Mouse (Mus musculus): Measurements from ENCODE around the gene Fuk. TPM values are rescaled to one million over a fixed set of nuclear protein-coding genes. Genes with fewer than 3 reads are reported as not detected.

Gene Fuk
- polyA plus RNA-seq, 1 experiment from 2014 or later: 10.6 TPM

GRCm38 (mm10) chr8:110906682-110907081 is 4.4 kb upstream of the Fuk start:
- no peak overlapping the region for H3K4me2 ChIP-seq (ENCODE audit: low read depth, low read length)
- no peaks in the 10 kb centered on the region for H3K27me3 ChIP-seq (ENCODE audit: control insufficient read depth, insufficient read depth, low read depth, low read length)
- H3K9ac ChIP-seq (ENCODE audit: low read length): no peak overlapping the region
- H3K9me3 ChIP-seq (ENCODE audit: control insufficient read depth, low read length): no peaks in the 10 kb centered on the region
- no peak overlapping the region for H3K4me3 ChIP-seq (ENCODE audit: low read length)
- peaks cover under 1% of the 10 kb centered on the region for H3K4me1 ChIP-seq (replicated peaks; ENCODE audit: control insufficient read depth, insufficient read depth, low read length)
- WGBS: 82% methylated on average over 1 of the region's 1 CpGs
- no peak overlapping the region for H3K27ac ChIP-seq (ENCODE audit: low read length)
- no peaks in the 10 kb centered on the region for H3K36me3 ChIP-seq (ENCODE audit: control insufficient read depth, insufficient read depth, low read length)
- ATAC-seq (ENCODE audit: low read depth): no peak

GRCm38 (mm10) chr8:110905404-110905803 is 3.1 kb upstream of the Fuk start:
- Histone ChIP-seq H3K4me3 (ENCODE audit: low read length) (no peak overlapping the region), H3K9me3 (ENCODE audit: control insufficient read depth, low read length) (no peaks in the 10 kb centered on the region), H3K27ac (ENCODE audit: low read length) (no peak overlapping the region), H3K4me1 (replicated peaks; ENCODE audit: control insufficient read depth, insufficient read depth, low read length) (peaks cover 5% of the 10 kb centered on the region), H3K4me2 (ENCODE audit: low read depth, low read length) (no peak overlapping the region), H3K9ac (ENCODE audit: low read length) (no peak overlapping the region), H3K36me3 (ENCODE audit: control insufficient read depth, insufficient read depth, low read length) (no peaks in the 10 kb centered on the region), H3K27me3 (ENCODE audit: control insufficient read depth, insufficient read depth, low read depth, low read length) (no peaks in the 10 kb centered on the region)
- ATAC-seq (ENCODE audit: low read depth): no peak
- WGBS: 84% methylated on average over 6 of the region's 6 CpGs

DNA sequence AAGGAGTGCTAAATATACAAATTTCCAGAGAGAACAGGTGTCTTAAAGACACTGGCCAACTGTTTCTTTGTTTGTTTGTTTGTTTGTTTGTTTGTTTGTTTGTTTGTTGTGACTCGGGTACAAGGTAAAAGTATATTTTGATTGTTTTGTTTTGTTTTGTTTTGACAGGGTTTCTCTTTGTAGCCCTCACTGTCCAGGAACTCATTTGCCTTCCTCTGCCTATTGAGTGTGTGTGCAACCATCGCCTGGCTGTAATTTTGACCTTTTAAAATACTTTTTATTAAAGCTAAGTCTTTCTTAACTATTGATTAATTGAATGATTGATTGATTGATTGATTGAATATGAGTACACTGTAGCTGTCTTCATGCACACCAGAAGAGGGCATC is 284 bp upstream of the Fuk start:
- no peaks in the 10 kb centered on the region for H3K27me3 ChIP-seq (ENCODE audit: control insufficient read depth, insufficient read depth, low read depth, low read length)
- 50% methylated on average over 2 of the region's 2 CpGs for whole genome bisulfite sequencing
- peak overlapping the region; percentile 83 for H3K4me3 ChIP-seq (ENCODE audit: low read length)
- ATAC-seq (ENCODE audit: low read depth): no peak
- no peak overlapping the region for H3K27ac ChIP-seq (ENCODE audit: low read length)
- H3K9ac ChIP-seq (ENCODE audit: low read length): peak overlapping the region; percentile 81; the same call in 1 of the 2 replicates
- peaks cover 5% of the 10 kb centered on the region for H3K4me1 ChIP-seq (replicated peaks; ENCODE audit: control insufficient read depth, insufficient read depth, low read length)
- H3K9me3 ChIP-seq (ENCODE audit: control insufficient read depth, low read length): no peaks in the 10 kb centered on the region
- H3K36me3 ChIP-seq (ENCODE audit: control insufficient read depth, insufficient read depth, low read length): no peaks in the 10 kb centered on the region; the same call in 1 of the 2 replicates
- H3K4me2 ChIP-seq (ENCODE audit: low read depth, low read length): peak overlapping the region; percentile 62

GRCm38 (mm10) chr8:110901056-110901455 is 1.2 kb downstream of the Fuk start:
- no peaks in the 10 kb centered on the region for H3K9me3 ChIP-seq (ENCODE audit: control insufficient read depth, low read length)
- H3K36me3 ChIP-seq (ENCODE audit: control insufficient read depth, insufficient read depth, low read length): no peaks in the 10 kb centered on the region; the same call in 1 of the 2 replicates
- H3K27me3 ChIP-seq (ENCODE audit: control insufficient read depth, insufficient read depth, low read depth, low read length): no peaks in the 10 kb centered on the region
- H3K4me2 ChIP-seq (ENCODE audit: low read depth, low read length): no peak overlapping the region
- WGBS: 61% methylated on average over 3 of the region's 3 CpGs
- H3K4me1 ChIP-seq (replicated peaks; ENCODE audit: control insufficient read depth, insufficient read depth, low read length): peaks cover 5% of the 10 kb centered on the region
- no peak overlapping the region for H3K27ac ChIP-seq (ENCODE audit: low read length)
- no peak for ATAC-seq (ENCODE audit: low read depth)
- no peak overlapping the region for H3K4me3 ChIP-seq (ENCODE audit: low read length)
- no peak overlapping the region for H3K9ac ChIP-seq (ENCODE audit: low read length)

GRCm38 (mm10) chr8:110897495-110897894 is 4.8 kb downstream of the Fuk start:
- ATAC-seq (ENCODE audit: low read depth): no peak
- no peak overlapping the region for H3K9ac ChIP-seq (ENCODE audit: low read length)
- H3K9me3 ChIP-seq (ENCODE audit: control insufficient read depth, low read length): no peaks in the 10 kb centered on the region
- H3K27ac ChIP-seq (ENCODE audit: low read length): no peak overlapping the region
- no peaks in the 10 kb centered on the region for H3K27me3 ChIP-seq (ENCODE audit: control insufficient read depth, insufficient read depth, low read depth, low read length)
- no peak overlapping the region for H3K4me2 ChIP-seq (ENCODE audit: low read depth, low read length)
- 90% methylated on average over 6 of the region's 6 CpGs for WGBS
- H3K4me1 ChIP-seq (replicated peaks; ENCODE audit: control insufficient read depth, insufficient read depth, low read length): peaks cover 5% of the 10 kb centered on the region
- no peak overlapping the region for H3K4me3 ChIP-seq (ENCODE audit: low read length)
- no peaks in the 10 kb centered on the region; the same call in 1 of the 2 replicates for H3K36me3 ChIP-seq (ENCODE audit: control insufficient read depth, insufficient read depth, low read length)

- Histone ChIP-seq H3K9me3 (ENCODE audit: control insufficient read depth, low read length) (no peaks in the 10 kb centered on the region), H3K9ac (ENCODE audit: low read length) (no peak overlapping the region), H3K27me3 (ENCODE audit: control insufficient read depth, insufficient read depth, low read depth, low read length) (no peaks in the 10 kb centered on the region), H3K27ac (ENCODE audit: low read length) (no peak overlapping the region), H3K4me1 (replicated peaks; ENCODE audit: control insufficient read depth, insufficient read depth, low read length) (no peaks in the 10 kb centered on the region), H3K36me3 (ENCODE audit: control insufficient read depth, insufficient read depth, low read length) (no peaks in the 10 kb centered on the region; the same call in 1 of the 2 replicates), H3K4me2 (ENCODE audit: low read depth, low read length) (no peak overlapping the region), H3K4me3 (ENCODE audit: low read length) (no peak overlapping the region)
- WGBS: 87% methylated on average over 13 of the region's 13 CpGs
- ATAC-seq (ENCODE audit: low read depth): no peak
Observed at GRCm38 (mm10) chr8:110895812-110896211, 6.5 kb downstream of the Fuk start.

GRCm38 (mm10) chr8:110895254-110895653 is 7.0 kb downstream of the Fuk start:
- Histone ChIP-seq H3K36me3 (ENCODE audit: control insufficient read depth, insufficient read depth, low read length) (no peaks in the 10 kb centered on the region; the same call in 1 of the 2 replicates), H3K9ac (ENCODE audit: low read length) (no peak overlapping the region), H3K4me1 (replicated peaks; ENCODE audit: control insufficient read depth, insufficient read depth, low read length) (no peaks in the 10 kb centered on the region), H3K27me3 (ENCODE audit: control insufficient read depth, insufficient read depth, low read depth, low read length) (no peaks in the 10 kb centered on the region), H3K9me3 (ENCODE audit: control insufficient read depth, low read length) (no peaks in the 10 kb centered on the region), H3K4me2 (ENCODE audit: low read depth, low read length) (no peak overlapping the region), H3K27ac (ENCODE audit: low read length) (no peak overlapping the region), H3K4me3 (ENCODE audit: low read length) (no peak overlapping the region)
- ATAC-seq (ENCODE audit: low read depth): no peak
- 71% methylated on average over 9 of the region's 9 CpGs for WGBS

GRCm38 (mm10) chr8:110894851-110895250 is 7.4 kb downstream of the Fuk start:
- H3K9me3 ChIP-seq (ENCODE audit: control insufficient read depth, low read length): no peaks in the 10 kb centered on the region
- no peak for ATAC-seq (ENCODE audit: low read depth)
- no peaks in the 10 kb centered on the region; the same call in 1 of the 2 replicates for H3K36me3 ChIP-seq (ENCODE audit: control insufficient read depth, insufficient read depth, low read length)

GRCm38 (mm10) chr8:110892913-110893312 is 9.4 kb downstream of the Fuk start:
- no peak overlapping the region for H3K4me2 ChIP-seq (ENCODE audit: low read depth, low read length)
- no peaks in the 10 kb centered on the region; the same call in 1 of the 2 replicates for H3K36me3 ChIP-seq (ENCODE audit: control insufficient read depth, insufficient read depth, low read length)
- H3K4me3 ChIP-seq (ENCODE audit: low read length): no peak overlapping the region
- H3K9me3 ChIP-seq (ENCODE audit: control insufficient read depth, low read length): no peaks in the 10 kb centered on the region
- no peak for ATAC-seq (ENCODE audit: low read depth)
- H3K27ac ChIP-seq (ENCODE audit: low read length): no peak overlapping the region
- H3K9ac ChIP-seq (ENCODE audit: low read length): no peak overlapping the region
- WGBS: 81% methylated on average over 2 of the region's 2 CpGs
- no peaks in the 10 kb centered on the region for H3K27me3 ChIP-seq (ENCODE audit: control insufficient read depth, insufficient read depth, low read depth, low read length)
- no peaks in the 10 kb centered on the region for H3K4me1 ChIP-seq (replicated peaks; ENCODE audit: control insufficient read depth, insufficient read depth, low read length)

More at GRCm38 (mm10) chr8:110894851-110895250, 7.4 kb downstream of the Fuk start:
- H3K4me3 ChIP-seq (ENCODE audit: low read length): no peak overlapping the region
- WGBS: 78% methylated on average over 10 of the region's 10 CpGs
- H3K4me1 ChIP-seq (replicated peaks; ENCODE audit: control insufficient read depth, insufficient read depth, low read length): no peaks in the 10 kb centered on the region
- H3K9ac ChIP-seq (ENCODE audit: low read length): no peak overlapping the region
- H3K4me2 ChIP-seq (ENCODE audit: low read depth, low read length): no peak overlapping the region
- no peak overlapping the region for H3K27ac ChIP-seq (ENCODE audit: low read length)
- no peaks in the 10 kb centered on the region for H3K27me3 ChIP-seq (ENCODE audit: control insufficient read depth, insufficient read depth, low read depth, low read length)

- Histone ChIP-seq H3K9me3 (ENCODE audit: control insufficient read depth, low read length) (no peaks in the 10 kb centered on the region), H3K4me2 (ENCODE audit: low read depth, low read length) (no peak overlapping the region), H3K36me3 (ENCODE audit: control insufficient read depth, insufficient read depth, low read length) (peaks cover 3% of the 10 kb centered on the region; the same call in 1 of the 2 replicates), H3K4me1 (replicated peaks; ENCODE audit: control insufficient read depth, insufficient read depth, low read length) (no peaks in the 10 kb centered on the region), H3K27me3 (ENCODE audit: control insufficient read depth, insufficient read depth, low read depth, low read length) (no peaks in the 10 kb centered on the region), H3K9ac (ENCODE audit: low read length) (no peak overlapping the region), H3K4me3 (ENCODE audit: low read length) (no peak overlapping the region), H3K27ac (ENCODE audit: low read length) (no peak overlapping the region)
- no peak for ATAC-seq (ENCODE audit: low read depth)
- WGBS: 82% methylated on average over 7 of the region's 7 CpGs
Observed at GRCm38 (mm10) chr8:110892040-110892439, 10.2 kb downstream of the Fuk start.

Measured in lung, embryonic 16.5 days (tissue).